ENCODE assay signal across 8 mouse cellular contexts in the genomic region with DNA sequence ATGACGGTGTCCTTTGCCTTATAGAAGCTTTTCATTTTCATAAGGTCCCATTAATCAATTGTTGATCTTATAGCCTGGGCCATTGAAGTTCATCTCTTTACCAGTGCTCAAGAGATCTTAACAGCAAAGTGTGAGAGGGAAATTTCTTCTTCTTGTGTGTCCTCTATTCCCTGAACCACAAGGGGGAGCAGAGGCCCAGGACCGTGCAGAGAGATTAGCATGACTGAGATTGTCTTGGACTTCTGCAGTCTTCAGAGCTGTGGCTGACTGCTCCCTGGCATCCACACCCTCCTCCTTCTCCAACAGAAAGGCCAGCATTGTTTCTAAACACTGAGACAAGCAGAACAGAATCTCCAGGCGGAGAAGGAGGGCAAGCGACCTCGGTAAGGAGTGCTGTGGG. TPM values are rescaled to one million over a fixed set of nuclear protein-coding genes. Genes with fewer than 3 reads are reported as not detected.
DNase-seq lines count a peak whose midpoint lies in the region; ATAC-seq and TF ChIP-seq lines count a peak whose summit lies in the region.

No protein-coding gene starts in this region.

- no peak for TF ChIP-seq CTCF in thymus, adult 2 months (IDR thresholded peaks at IDR 0.05; ENCODE audit: borderline replicate concordance, control insufficient read depth, extremely low read depth, insufficient read depth, low read length, poor library complexity)
- TF ChIP-seq CTCF in embryonic fibroblast, embryonic 13.5 days (IDR thresholded peaks at IDR 0.05; ENCODE audit: borderline replicate concordance, insufficient read depth, low read length) = peak; percentile 66; the same call in 1 of the 2 replicates

- no peak overlapping the region for H3K9ac ChIP-seq in forebrain, embryonic 16.5 days (replicated peaks; ENCODE audit: low read depth, low read length)

- no peaks in the 10 kb centered on the region for H3K4me1 ChIP-seq in thymus, adult 2 months (replicated peaks; ENCODE audit: control insufficient read depth, insufficient read depth, low read length)
- no peaks in the 10 kb centered on the region for H3K4me1 ChIP-seq in embryonic fibroblast, embryonic 13.5 days (ENCODE audit: control insufficient read depth, insufficient read depth, low read length)
- no peaks in the 10 kb centered on the region for H3K4me1 ChIP-seq in forebrain, embryonic 16.5 days (replicated peaks; ENCODE audit: control insufficient read depth, insufficient read depth, low read length)

- WGBS in thymus, adult 2 months = 71% methylated on average over 5 of the region's 5 CpGs
- 30% methylated on average over 5 of the region's 5 CpGs for WGBS in forebrain, embryonic 16.5 days

- H3K27ac ChIP-seq in thymus, adult 2 months (ENCODE audit: control insufficient read depth, insufficient read depth, low read length) = no peak overlapping the region
- no peak overlapping the region for H3K27ac ChIP-seq in embryonic fibroblast, embryonic 13.5 days (ENCODE audit: insufficient read depth, low read length)
- no peak overlapping the region for H3K27ac ChIP-seq in forebrain, embryonic 16.5 days (ENCODE audit: low read length)

- H3K36me3 ChIP-seq in thymus, adult 2 months (ENCODE audit: control insufficient read depth, insufficient read depth, low read length) = no peaks in the 10 kb centered on the region
- no peaks in the 10 kb centered on the region for H3K36me3 ChIP-seq in splenic B cell, adult 2 months (ENCODE audit: control insufficient read depth, insufficient read depth, low read length, poor library complexity, severe bottlenecking)
- H3K36me3 ChIP-seq in forebrain, embryonic 16.5 days (ENCODE audit: control insufficient read depth, insufficient read depth) = no peaks in the 10 kb centered on the region

- H3K4me3 ChIP-seq in thymus, adult 2 months (ENCODE audit: control insufficient read depth, insufficient read depth, low read length) = no peak overlapping the region
- no peak overlapping the region for H3K4me3 ChIP-seq in embryonic fibroblast, embryonic 13.5 days (ENCODE audit: insufficient read depth, low read length)
- no peak overlapping the region for H3K4me3 ChIP-seq in forebrain, embryonic 16.5 days (replicated peaks; ENCODE audit: low read length)

- no peak for TF ChIP-seq POLR2A in thymus, adult 2 months (IDR thresholded peaks at IDR 0.05; ENCODE audit: control insufficient read depth, extremely low read depth, insufficient read depth, low read length, poor library complexity)
- no peak for TF ChIP-seq POLR2A in embryonic fibroblast, embryonic 13.5 days (IDR thresholded peaks at IDR 0.05; ENCODE audit: low read depth, low read length)

- no peaks in the 10 kb centered on the region for H3K9me3 ChIP-seq in forebrain, embryonic 16.5 days (ENCODE audit: control insufficient read depth, low read length)

- DNase-seq in gastrocnemius, postnatal 10 days = peak; percentile 21
- DNase-seq in gastrocnemius, postnatal 36 days = no peak
- peak; percentile 33 for DNase-seq in thymus, postnatal 14 days
- no peak for DNase-seq in thymus, adult 2 months
- DNase-seq in kidney, postnatal 4 days = peak; percentile 56 to 70
- DNase-seq in splenic B cell, adult 2 months (ENCODE audit: low read depth, low spot score) = peak; percentile 41

- intact Hi-C loops in gastrocnemius, postnatal 36 days (cut with DNase I) = no loop called here

- no peak; the same call in 1 of the 2 replicates for ATAC-seq in forebrain, embryonic 16.5 days

- no peaks in the 10 kb centered on the region for H3K27me3 ChIP-seq in thymus, adult 2 months (ENCODE audit: control insufficient read depth, insufficient read depth, low read length)
- H3K27me3 ChIP-seq in splenic B cell, adult 2 months (ENCODE audit: control insufficient read depth, insufficient read depth, low read length, poor library complexity, severe bottlenecking) = no peaks in the 10 kb centered on the region
- no peaks in the 10 kb centered on the region for H3K27me3 ChIP-seq in forebrain, embryonic 16.5 days (replicated peaks; ENCODE audit: control insufficient read depth, insufficient read depth, low read length)

- H3K4me2 ChIP-seq in forebrain, embryonic 16.5 days (ENCODE audit: low read length) = no peak overlapping the region

RNA-seq across cellular contexts. Expression of a gene that starts 11.0 kb away (rescaled TPM):
- total RNA-seq in gastrocnemius, postnatal 10 days (2021) = 10 to 100 TPM; 50.2 to 59.3 TPM
- total RNA-seq in gastrocnemius, postnatal 36 days (2021) = 10 to 100 TPM; 34.8 to 36.8 TPM
- 164 and 190 TPM in 2 replicates for polyA plus RNA-seq in thymus, adult 2 months (2012; rRNA removed)
- polyA plus RNA-seq in embryonic fibroblast, embryonic 13.5 days (2011; ENCODE audit: insufficient read length, low read depth, missing spikeins) = 169 and 193 TPM in 2 replicates
- polyA plus RNA-seq in forebrain, embryonic 16.5 days (2015; fragmentation: Nextera tagmentation; extraction: Ambion mirVana) = 44.6 and 48.1 TPM in 2 replicates

RNA-seq across cellular contexts. Expression of a gene that starts 22.2 kb away (rescaled TPM):
- total RNA-seq in gastrocnemius, postnatal 10 days (2021) = 10 to 100 TPM; 48.2 to 52.2 TPM
- total RNA-seq in gastrocnemius, postnatal 36 days (2021) = 10 to 100 TPM; 38.9 to 46.2 TPM
- 12.6 and 17.7 TPM in 2 replicates for polyA plus RNA-seq in thymus, adult 2 months (2012; rRNA removed)
- 37.5 and 43.7 TPM in 2 replicates for polyA plus RNA-seq in embryonic fibroblast, embryonic 13.5 days (2011; ENCODE audit: insufficient read length, low read depth, missing spikeins)
- polyA plus RNA-seq in forebrain, embryonic 16.5 days (2015; fragmentation: Nextera tagmentation; extraction: Ambion mirVana) = 138 and 143 TPM in 2 replicates

Comparison
In these comparisons a context has a peak if more than half of its experiments do, and no peak if none do; other contexts are left out.
1. DNase-seq: peak in gastrocnemius, postnatal 10 days (single experiment), thymus, postnatal 14 days (single experiment), kidney, postnatal 4 days (2 of 2) and splenic B cell, adult 2 months (single experiment); none in gastrocnemius, postnatal 36 days (0 of 2) and thymus, adult 2 months (single experiment).